Mouse (Mus musculus) left cerebral cortex, postnatal 4 days (tissue): ENCODE measurements around the gene Mid1ip1. TPM values are rescaled to one million over a fixed set of nuclear protein-coding genes. Genes with fewer than 3 reads are reported as not detected.

Experiments
- DNase-seq: peaks from one replicate; pipeline ENCODE4 v3.0.0-alpha.2; 2022
- intact Hi-C: fragments of 180-260 bp; cut with DNase I; formaldehyde crosslinking; loops from one replicate; pipeline ENCODE4 v1.15.1; 2025
- total RNA-seq, 2 experiments: library from RNA; stranded (reverse); gene quantifications; 2 replicates each; pipeline ENCODE4 v1.2.3; 2021

The Mid1ip1 gene
- 10 to 100 TPM; 74.2 to 80.6 TPM for total RNA-seq

- DNase-seq = peak; percentile 88
- intact Hi-C loops = loop anchor here (10.0 kb wide), 1 partner anchor 380 kb away; no protein-coding TSS in a partner anchor
Observed at GRCm38 (mm10) chrX:10714696-10715140, at the start of gene Mid1ip1. Gene Mid1ip1 (plus strand): TSS chrX:10715013.

DNA sequence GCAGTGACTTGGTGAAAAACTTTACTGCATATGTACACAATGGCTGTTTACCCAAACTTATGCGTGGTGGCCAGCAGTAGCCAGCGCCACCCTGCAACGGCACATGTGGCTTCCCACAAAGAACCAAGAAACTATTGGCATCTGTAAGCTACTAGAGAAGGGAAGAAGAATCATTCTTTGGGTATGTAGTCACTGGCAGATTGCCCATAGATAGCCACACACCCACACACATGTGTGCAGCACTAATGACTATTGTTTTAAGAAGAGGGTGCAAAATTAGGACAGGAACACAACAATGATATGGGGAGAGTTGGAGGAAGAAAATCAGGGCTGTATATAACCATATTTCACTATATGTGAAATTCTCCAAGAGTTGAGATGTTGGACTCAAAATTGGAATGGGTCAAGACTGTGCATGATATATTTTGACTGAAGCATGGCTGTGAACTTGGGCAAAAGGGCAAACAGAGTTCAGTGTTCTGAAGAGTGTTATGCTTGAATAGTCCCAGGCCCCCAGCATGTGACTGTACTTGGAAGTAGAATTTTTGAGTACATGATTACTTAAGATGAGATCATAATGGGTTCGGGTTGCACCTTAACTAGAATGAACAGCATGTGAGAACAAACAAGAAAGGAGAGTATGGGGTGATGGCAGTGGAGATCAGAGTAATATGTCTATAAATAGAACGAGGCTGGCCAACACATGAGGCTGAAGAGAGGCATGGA lies 20.2 kb upstream of the Mid1ip1 start:
- intact Hi-C loops = no loop called here
- no peak for DNase-seq

GRCm38 (mm10) chrX:10706728-10707127 lies 8.1 kb upstream of the Mid1ip1 start:
- no peak for DNase-seq
- intact Hi-C loops = no loop called here

- no peak for DNase-seq
- intact Hi-C loops = loop anchor here (10.0 kb wide), 1 partner anchor 381 kb away; no protein-coding TSS in a partner anchor
Observed at GRCm38 (mm10) chrX:10713839-10714637, 775 bp upstream of the Mid1ip1 start.

DNA sequence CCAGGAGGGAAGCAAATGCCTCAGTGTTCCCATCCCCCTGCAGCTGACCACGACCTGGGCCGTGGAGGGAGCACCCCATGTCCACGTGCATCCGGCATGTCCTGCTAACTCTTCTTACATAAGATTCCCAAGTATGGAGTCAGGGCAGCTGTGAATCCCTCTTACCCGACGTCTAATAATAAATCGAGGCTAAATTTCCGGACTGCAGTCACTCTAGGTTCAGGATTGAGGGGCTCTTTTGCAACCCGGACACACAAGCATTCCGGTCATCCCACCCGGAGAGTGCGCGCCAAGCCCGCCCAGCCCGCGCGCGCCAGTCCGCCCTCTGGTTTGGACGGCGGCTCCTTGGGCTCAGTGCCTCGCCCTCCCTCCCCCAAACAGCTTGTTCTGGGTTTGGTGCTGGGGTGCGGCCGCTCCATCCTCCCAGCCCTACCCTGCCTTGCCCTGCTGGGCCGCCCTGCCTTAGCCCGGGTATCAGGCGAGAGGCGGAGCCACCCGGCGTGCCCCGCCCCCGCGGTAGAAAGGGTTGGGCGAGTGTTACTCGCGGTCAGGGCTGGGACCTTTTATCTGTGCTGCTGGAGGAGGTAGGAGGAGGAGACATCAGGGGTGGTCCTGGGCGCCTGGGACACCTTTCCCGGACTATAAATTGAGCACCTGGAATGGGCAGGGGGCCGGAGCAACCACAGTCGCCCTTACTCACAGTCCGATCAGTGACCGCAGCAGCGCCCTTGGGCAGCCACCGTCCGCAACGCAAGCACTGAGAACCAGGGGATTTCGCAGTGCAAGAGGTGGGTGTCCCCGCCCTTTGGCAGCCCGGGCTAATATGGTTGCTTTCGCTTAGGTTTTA lies 2.3 kb downstream of the Mid1ip1 start:
- intact Hi-C loops = loop anchor here (10.0 kb wide), 1 partner anchor 378 kb away; no protein-coding TSS in a partner anchor
- DNase-seq = peak; percentile 85

DNA sequence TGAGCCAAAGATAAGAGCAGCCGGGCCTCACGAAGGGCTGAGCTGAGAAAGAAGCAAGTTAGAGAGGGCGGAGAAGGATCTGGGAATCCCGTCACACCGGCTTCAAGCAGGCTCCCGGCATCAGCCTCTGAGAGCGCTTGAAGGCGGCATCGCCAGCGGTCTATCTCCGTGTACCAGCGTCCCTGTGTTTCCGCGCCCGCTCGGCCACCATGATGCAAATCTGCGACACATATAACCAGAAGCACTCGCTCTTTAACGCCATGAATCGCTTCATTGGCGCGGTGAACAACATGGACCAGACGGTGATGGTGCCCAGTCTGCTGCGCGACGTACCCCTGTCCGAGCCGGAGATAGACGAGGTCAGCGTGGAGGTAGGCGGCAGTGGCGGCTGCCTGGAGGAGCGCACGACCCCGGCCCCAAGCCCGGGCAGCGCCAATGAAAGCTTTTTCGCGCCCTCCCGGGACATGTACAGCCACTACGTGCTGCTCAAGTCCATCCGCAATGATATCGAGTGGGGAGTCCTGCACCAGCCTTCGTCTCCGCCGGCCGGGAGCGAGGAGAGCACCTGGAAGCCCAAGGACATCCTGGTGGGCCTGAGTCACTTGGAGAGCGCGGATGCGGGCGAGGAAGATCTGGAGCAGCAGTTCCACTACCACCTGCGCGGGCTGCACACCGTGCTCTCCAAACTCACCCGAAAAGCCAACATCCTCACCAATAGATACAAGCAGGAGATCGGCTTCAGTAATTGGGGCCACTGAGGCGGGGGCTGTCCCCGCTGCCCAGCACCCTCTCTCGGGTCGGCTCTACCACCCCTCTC lies 3.4 kb downstream of the Mid1ip1 start:
- intact Hi-C loops = loop anchor here (10.0 kb wide), 1 partner anchor 377 kb away; no protein-coding TSS in a partner anchor
- DNase-seq = peak; percentile 10

DNA sequence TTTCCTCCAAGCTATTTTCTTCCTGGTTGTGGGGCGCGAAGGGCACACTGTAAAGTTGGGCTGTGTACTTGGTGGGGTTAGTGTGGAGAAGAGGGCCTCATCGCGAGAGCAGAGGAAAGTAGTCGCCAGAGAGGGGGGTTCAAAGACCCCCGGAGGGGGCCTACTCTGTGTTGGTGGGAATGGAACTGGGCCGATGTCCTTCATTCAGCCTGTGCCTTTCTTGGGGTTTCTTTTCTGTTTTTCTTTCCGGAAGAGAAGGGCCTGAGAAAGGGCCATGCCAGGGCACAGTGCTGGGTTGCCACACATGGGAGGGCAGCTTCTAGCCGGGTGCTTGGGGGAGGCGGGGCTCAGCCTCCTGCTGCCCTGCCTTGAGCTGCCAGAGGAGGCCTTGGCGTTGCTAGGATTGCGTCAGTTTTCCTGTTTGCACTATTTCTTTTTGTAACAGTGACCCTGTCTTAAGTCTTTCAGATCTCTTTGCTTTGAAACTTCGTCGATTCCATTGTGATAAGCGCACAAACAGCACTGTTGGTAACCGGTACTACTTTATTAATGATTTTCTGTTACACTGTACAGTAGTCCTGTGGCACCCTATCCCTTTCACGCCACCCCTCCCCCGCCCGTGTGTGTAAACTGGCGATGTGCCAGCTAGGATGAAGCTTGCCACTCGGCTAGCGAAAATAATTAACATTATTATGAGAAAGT lies 4.2 kb downstream of the Mid1ip1 start:
- intact Hi-C loops = loop anchor here (10.0 kb wide), 1 partner anchor 376 kb away; no protein-coding TSS in a partner anchor
- DNase-seq = peak; percentile 58

DNA sequence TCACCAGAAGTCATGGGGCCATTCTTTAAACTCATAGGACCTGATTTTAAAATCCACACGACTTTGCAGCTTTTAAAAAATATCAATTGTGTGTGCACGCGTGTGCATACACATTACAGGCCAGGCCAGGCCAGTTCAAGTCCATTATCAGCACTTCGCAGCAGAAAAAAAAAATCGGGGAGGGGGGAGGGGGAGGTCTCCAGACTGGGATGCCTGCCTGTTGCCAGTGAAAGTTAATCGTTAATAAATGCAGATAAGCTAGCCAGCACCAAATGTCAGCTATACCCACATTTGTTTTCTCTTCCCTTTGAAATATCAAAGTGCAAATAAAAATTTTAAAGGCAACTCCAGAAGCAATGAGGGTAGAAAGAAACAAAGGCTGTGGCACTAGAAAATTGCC lies 5.6 kb downstream of the Mid1ip1 start:
- intact Hi-C loops = loop anchor here (10.0 kb wide), 1 partner anchor 264 kb away; no protein-coding TSS in a partner anchor
- DNase-seq = no peak

DNA sequence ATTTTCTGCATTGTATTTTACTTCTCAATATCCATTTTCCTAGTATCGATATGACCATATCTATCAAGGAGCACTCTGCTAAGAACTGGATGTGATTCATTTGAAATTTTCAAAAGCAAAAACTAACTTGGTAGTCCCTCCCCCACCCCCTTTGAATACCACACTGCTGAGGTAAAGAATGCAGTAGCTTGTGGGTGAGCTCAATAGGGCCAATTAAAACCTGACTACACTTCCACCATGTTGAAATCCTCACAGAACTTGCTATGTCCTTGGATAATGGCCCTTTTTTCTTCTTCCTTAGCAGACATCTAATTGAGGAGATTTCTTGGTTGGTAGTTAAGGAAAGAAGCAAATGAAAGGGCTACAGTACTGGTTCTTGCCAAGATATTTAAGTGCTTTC lies 9.8 kb downstream of the Mid1ip1 start:
- intact Hi-C loops = loop anchor here (10.0 kb wide), 1 partner anchor 260 kb away; no protein-coding TSS in a partner anchor
- DNase-seq = no peak

- intact Hi-C loops = loop anchor here (10.0 kb wide), 1 partner anchor 255 kb away; no protein-coding TSS in a partner anchor
- no peak for DNase-seq
Observed at GRCm38 (mm10) chrX:10729488-10729887, 14.7 kb downstream of the Mid1ip1 start.

- no peak for DNase-seq
- intact Hi-C loops = no loop called here
Observed at GRCm38 (mm10) chrX:10734453-10734852, 19.6 kb downstream of the Mid1ip1 start.

- intact Hi-C loops = no loop called here
- no peak for DNase-seq
Observed at GRCm38 (mm10) chrX:10734874-10735273, 20.1 kb downstream of the Mid1ip1 start.

DNA sequence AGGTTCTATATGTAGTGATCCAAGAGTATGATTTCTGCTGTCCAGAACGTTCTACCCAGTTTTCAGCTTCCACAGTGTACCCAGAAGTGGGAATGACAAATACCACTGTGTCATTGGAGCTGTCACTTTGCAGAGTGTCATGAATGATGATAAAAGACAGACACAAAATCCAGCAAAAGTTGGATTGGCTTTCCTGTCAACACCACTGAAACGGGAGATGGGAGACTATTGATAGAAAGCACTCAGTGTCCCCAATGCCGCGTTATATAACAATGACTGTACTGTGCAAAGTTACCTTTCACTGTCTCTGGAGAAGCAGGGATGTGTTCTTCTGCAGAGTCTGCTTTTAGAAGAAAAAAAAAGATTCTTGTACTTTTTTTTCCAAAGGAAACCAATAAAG lies 44.1 kb downstream of the Mid1ip1 start:
- DNase-seq = no peak
- intact Hi-C loops = no loop called here

GRCm38 (mm10) chrX:10763476-10764016 lies 48.7 kb downstream of the Mid1ip1 start:
- intact Hi-C loops = no loop called here

More at GRCm38 (mm10) chrX:10763476-10764016, 48.7 kb downstream of the Mid1ip1 start:
- no peak for DNase-seq

Other genes starting within 250 kb of the Mid1ip1 start
- gene Tspan7, start 229.9 kb upstream of the Mid1ip1 start, total RNA-seq = 100 to 1,000 TPM; 388 to 395 TPM